Mouse (Mus musculus) cerebellum, adult 2 months (tissue): ENCODE data around the gene Armcx1.

Experiments
- CTCF ChIP-seq: fragments of 200-500 bp; IDR thresholded peaks from 2 replicates; pipeline ENCODE4 v1.5.1; 2011; ENCODE audit warnings: low read depth, mild to moderate bottlenecking, control low read depth, low read length, moderate library complexity, borderline replicate concordance; ENCODE audit not compliant: insufficient read depth
- POLR2A ChIP-seq: fragments of 200-500 bp; IDR thresholded peaks from 2 replicates; pipeline ENCODE4 v1.6.1; 2011; ENCODE audit warnings: low read length, control low read depth, borderline replicate concordance; ENCODE audit not compliant: insufficient read depth

GRCm38 (mm10) chrX:134675959-134676358 is 41.8 kb upstream of the Armcx1 start:
- TF ChIP-seq POLR2A (no peak), CTCF (no peak)
